Mouse (Mus musculus) ovary, postnatal 10 days (tissue): ENCODE results near the gene Rpa3.

Experiments used
- DNase-seq: peaks from one replicate; pipeline ENCODE4 v3.0.0; 2022; ENCODE audit warnings: low spot score

Rpa3 gene

DNA sequence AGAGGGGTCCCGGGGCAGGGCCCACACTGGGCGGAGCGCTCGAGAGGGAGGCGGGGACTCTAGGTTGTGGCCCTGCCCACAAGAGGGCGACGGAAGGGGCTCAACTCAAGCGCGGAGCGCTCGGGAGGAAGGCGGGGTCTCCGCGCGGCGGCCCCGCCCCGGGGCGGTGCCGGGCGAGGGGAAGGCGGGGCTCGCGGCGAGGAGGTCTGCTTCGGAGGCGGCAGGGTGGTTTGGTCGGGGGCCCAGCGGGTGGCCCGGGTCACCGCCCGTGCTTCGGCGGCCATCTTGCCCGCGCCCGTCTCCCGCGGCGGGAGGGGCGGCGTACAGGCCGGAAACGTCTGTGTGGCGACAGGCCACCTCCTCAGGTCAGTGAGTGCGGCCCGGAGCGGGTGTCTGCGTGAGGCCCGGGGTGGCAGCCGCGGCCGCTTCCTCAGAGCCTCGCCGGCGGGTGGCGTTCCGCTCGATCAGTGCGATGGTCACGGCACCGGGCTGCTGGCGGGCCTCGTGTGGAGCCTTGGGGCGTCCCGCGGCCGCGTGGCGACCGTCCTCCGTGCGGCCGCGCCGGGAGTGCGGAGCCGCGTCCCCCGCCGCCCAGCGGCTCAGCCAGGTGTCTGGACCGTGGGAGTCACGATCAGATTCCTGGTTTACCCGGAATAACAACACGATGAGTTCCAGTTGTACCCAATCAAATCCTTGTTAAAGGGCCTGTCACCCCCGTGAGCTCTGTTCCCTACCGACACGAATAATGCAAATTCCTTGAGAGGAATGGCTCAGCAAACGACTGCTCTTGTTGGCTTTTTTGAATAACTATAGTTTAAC lies 49.7 kb downstream of the Rpa3 start, which contains the start of gene Mios:
Mios (plus strand) TSS at position 176 of the 819 bp plus-strand sequence.
- DNase-seq, result peak; percentile 71
